Mouse (Mus musculus): ENCODE results near the gene Ifi202b. TPM values are rescaled to one million over a fixed set of nuclear protein-coding genes. Genes with fewer than 3 reads are reported as not detected.
"Not testable (repeated sequence)": the region's sequence is repeated elsewhere in the genome, so short reads cannot be mapped to it uniquely, and the experiment has no call there.

Gene Ifi202b
- not detected in 2 replicates for polyA plus RNA-seq (2015; fragmentation: Nextera tagmentation; extraction: Ambion mirVana)

DNA sequence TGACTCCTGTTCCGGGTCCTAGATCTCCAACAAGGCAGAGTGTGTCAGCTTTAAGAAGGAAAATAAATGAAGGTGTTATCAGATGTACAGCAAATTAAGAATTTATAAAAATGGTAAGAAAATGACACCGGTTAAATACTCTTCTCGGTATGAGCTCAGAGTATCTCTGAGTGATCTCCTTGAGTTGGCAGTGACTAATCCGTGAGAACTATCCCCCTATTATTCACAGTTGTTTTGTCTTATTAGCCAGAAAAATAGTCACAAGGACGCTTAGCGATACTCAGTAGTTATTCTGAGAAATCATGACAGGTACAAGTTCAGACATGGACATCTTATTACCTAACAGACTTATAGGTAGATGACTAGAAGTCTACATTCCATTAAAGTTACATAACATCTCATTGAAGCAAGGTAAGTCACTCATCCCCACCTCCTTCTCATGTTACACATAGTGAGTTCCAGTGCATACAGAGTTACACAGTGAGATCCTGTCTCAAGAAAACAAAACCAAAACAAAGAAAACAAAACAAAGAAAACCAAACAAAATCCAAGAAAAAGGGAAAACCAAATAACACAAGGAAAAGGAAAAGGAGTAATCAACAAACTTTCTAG lies at the start of gene Ifi202b:
TSS of gene Ifi202b (minus strand) at position 51 of the 612 bp plus-strand sequence.
- WGBS (ENCODE audit: insufficient replicate concordance), result 83% methylated on average over 6 of the region's 6 CpGs
- not testable (repeated sequence) for H3K36me3 ChIP-seq (replicated peaks; ENCODE audit: insufficient read depth, low read length); H3K4me1 ChIP-seq (ENCODE audit: insufficient read depth); H3K9me3 ChIP-seq (ENCODE audit: low read length); DNase-seq; H3K27me3 ChIP-seq (ENCODE audit: insufficient read depth, low read length); ATAC-seq; H3K4me3 ChIP-seq (ENCODE audit: low read depth, low read length); H3K4me2 ChIP-seq (ENCODE audit: low read depth, low read length); H3K27ac ChIP-seq (ENCODE audit: low read depth); H3K9ac ChIP-seq (replicated peaks)

DNA sequence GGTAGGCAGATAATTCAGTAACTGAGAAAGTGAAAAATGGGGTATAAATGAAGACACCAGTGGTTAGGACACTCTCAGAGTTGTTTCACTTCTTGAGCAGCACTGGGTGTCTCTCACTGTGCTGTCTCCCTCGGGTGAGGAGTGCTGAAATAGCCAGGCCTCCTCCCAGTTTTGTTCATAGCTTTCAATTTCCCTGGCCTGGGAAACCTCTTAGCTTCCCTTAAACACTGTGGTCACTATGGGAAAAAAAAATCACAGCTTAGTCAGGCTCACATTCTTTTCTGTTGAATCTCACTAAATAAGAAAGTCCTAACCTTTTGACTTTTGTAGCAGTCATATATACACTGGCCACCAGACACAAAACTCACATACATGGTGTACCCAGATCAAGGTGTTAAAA lies 49.2 kb upstream of the Ifi202b start, which contains the start of gene Ifi205:
TSS of gene Ifi205 (minus strand) at position 113 of the 400 bp plus-strand sequence.
- TF ChIP-seq EP300 (IDR thresholded peaks at IDR 0.05; ENCODE audit: low read depth) (no peak), CTCF (IDR thresholded peaks at IDR 0.05; ENCODE audit: low read depth) (no peak)

DNA sequence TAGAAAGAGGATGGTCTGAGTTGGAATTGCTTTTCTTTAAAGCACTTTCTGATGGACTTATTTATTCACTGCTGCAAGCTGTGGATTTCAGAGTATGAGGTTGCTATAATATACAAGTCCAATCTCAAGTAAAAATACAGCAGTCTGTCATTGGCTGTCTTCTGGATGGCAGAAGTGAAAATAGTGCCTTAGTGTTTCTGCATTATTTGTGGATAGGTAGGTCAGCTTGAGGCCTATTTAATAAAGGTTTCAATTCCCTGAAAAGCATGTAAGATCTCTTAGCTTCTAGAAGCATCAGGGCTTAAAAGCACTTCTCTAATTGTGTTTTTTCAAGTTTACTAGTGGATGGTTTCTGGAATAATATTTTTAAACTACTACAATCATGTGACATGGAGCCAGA lies 24.5 kb upstream of the Ifi202b start:
- not testable (repeated sequence) for H3K27ac ChIP-seq (ENCODE audit: low read depth); H3K27me3 ChIP-seq (ENCODE audit: insufficient read depth, low read length); ATAC-seq; H3K9me3 ChIP-seq (ENCODE audit: low read length); H3K4me1 ChIP-seq (ENCODE audit: insufficient read depth); H3K9ac ChIP-seq (replicated peaks); H3K36me3 ChIP-seq (replicated peaks; ENCODE audit: insufficient read depth, low read length); H3K4me2 ChIP-seq (ENCODE audit: low read depth, low read length); DNase-seq; H3K4me3 ChIP-seq (ENCODE audit: low read depth, low read length)

More for the DNA sequence above, 49.2 kb upstream of the Ifi202b start, which contains the start of gene Ifi205:
- no peak for DNase-seq
- no peaks in the 10 kb centered on the region for H3K9me3 ChIP-seq (ENCODE audit: low read length)
- WGBS (ENCODE audit: insufficient replicate concordance), result 28% methylated on average over 1 of the region's 1 CpGs
- no peaks in the 10 kb centered on the region for H3K4me1 ChIP-seq (ENCODE audit: insufficient read depth)
- no peak within 1 kb of the TSS for H3K4me3 ChIP-seq (ENCODE audit: low read depth, low read length)
- H3K27ac ChIP-seq (ENCODE audit: low read depth), result no peak within 1 kb of the TSS
- no peaks in the 10 kb centered on the region for H3K36me3 ChIP-seq (replicated peaks; ENCODE audit: insufficient read depth, low read length)
- H3K27me3 ChIP-seq (ENCODE audit: insufficient read depth, low read length), result no peaks in the 10 kb centered on the region
- ATAC-seq, result no peak
- H3K9ac ChIP-seq (replicated peaks), result no peak within 1 kb of the TSS
- no peak within 1 kb of the TSS for H3K4me2 ChIP-seq (ENCODE audit: low read depth, low read length)

DNA sequence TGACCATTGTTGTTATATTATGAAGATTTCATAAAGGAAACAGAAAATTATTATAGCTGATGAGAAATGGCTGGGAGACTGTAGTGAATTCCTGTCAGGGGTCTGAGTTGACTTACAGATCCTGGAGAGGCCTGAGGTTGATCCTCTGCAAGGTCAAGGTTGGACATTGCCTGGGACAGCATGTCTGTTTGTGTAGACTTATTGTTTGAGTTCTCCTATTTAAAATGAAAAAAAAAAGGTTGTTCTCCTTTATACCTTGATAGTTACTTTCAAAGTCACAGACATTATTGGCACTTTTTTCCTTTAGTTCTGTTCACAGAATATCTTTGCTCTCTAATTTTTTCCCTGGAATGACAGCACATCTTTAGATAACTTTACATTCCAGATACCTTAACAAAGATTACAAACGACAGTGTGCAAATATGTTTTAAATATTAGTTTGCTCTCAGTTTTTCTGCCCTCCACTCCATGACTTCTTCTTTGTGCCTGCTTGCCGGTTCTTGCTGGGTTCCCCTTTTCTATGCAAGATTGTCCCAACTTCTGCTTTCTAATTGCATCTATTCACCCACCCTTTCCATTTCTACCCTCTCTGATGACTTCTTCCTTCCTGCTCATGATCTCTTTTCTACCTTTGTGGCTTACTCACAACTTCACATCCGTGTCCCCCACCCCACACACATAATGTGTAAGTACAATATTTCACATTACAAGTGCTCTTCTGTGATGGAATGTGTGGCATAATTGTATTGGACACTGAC lies 22.0 kb upstream of the Ifi202b start:
- H3K36me3 ChIP-seq (replicated peaks; ENCODE audit: insufficient read depth, low read length); H3K4me2 ChIP-seq (ENCODE audit: low read depth, low read length); ATAC-seq; H3K4me3 ChIP-seq (ENCODE audit: low read depth, low read length); H3K4me1 ChIP-seq (ENCODE audit: insufficient read depth); H3K27ac ChIP-seq (ENCODE audit: low read depth); DNase-seq; H3K27me3 ChIP-seq (ENCODE audit: insufficient read depth, low read length); H3K9me3 ChIP-seq (ENCODE audit: low read length); H3K9ac ChIP-seq (replicated peaks): not testable (repeated sequence)
- WGBS (ENCODE audit: insufficient replicate concordance), result 27% methylated on average over 2 of the region's 3 CpGs

DNA sequence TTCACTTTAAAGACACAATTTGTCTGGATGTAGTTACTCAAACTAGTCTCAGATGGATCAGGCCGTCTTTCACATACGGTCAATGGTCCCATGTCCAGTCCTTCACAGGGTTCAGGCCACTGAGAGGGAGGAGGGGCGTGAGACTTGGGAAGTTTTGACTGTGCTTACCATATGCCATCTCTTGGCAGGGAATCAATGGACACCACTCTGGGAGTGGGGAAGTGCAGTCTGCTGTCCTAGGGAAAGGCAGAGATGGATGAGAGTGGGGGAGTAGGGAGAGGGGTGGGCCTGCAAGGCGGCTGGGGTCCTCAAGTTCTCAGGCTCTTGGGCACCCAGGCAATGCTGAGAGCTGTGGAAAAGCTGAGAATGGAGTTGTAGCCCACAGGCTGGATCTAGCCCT lies 12.5 kb upstream of the Ifi202b start:
- 75% methylated on average over 4 of the region's 4 CpGs for WGBS (ENCODE audit: insufficient replicate concordance)
- H3K4me1 ChIP-seq (ENCODE audit: insufficient read depth), result no peaks in the 10 kb centered on the region
- DNase-seq, result no peak
- no peaks in the 10 kb centered on the region for H3K27me3 ChIP-seq (ENCODE audit: insufficient read depth, low read length)
- no peaks in the 10 kb centered on the region for H3K36me3 ChIP-seq (replicated peaks; ENCODE audit: insufficient read depth, low read length)
- no peaks in the 10 kb centered on the region for H3K9me3 ChIP-seq (ENCODE audit: low read length)
- no peak for ATAC-seq
- H3K4me3 ChIP-seq (ENCODE audit: low read depth, low read length), result no peak overlapping the region
- TF ChIP-seq EP300 (IDR thresholded peaks at IDR 0.05; ENCODE audit: low read depth) (no peak), CTCF (IDR thresholded peaks at IDR 0.05; ENCODE audit: low read depth) (no peak)
- no peak overlapping the region for H3K4me2 ChIP-seq (ENCODE audit: low read depth, low read length)
- no peak overlapping the region for H3K9ac ChIP-seq (replicated peaks)
- H3K27ac ChIP-seq (ENCODE audit: low read depth), result no peak overlapping the region

DNA sequence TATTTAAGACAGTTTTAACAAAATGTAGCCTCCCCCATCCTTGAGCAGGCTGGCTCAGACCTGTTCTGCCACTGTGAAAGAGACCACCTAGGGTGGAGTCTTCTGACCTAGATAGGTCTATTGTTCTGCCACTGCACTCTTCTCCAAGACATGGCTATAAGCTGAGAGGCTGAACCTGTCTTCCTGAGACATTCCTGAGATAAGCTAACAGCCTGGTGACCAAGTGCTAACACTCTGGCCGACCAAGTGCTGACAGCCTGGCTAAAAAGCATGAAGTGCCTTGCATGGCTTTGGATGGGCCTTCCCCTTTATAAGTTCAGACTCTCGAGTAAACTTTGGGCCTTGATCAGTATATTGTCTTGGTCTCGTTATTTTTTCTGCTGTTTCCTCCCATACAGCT lies 1.5 kb downstream of the Ifi202b start:
- H3K9ac ChIP-seq (replicated peaks); H3K36me3 ChIP-seq (replicated peaks; ENCODE audit: insufficient read depth, low read length); H3K9me3 ChIP-seq (ENCODE audit: low read length); H3K27ac ChIP-seq (ENCODE audit: low read depth); H3K27me3 ChIP-seq (ENCODE audit: insufficient read depth, low read length); H3K4me1 ChIP-seq (ENCODE audit: insufficient read depth); ATAC-seq; DNase-seq; H3K4me2 ChIP-seq (ENCODE audit: low read depth, low read length); H3K4me3 ChIP-seq (ENCODE audit: low read depth, low read length): not testable (repeated sequence)
- 45% methylated on average over 3 of the region's 3 CpGs for WGBS (ENCODE audit: insufficient replicate concordance)

DNA sequence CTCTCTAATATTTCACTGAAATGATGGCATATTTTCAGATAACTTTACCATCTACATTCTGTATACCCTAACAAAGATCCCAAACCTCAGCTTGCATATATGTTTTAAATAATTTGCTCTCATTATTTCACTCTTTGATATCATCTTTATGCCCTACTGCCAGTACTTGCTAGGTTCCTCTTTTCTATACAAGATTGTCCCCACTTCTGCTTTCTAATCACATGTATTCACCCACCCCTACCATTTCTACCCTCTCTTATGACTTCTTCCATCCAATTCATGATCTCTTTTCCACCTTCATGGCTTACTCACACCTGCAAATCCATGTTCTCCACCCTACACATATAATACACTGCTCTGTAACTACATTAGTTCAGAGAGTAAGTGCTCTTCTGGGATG lies 4.9 kb downstream of the Ifi202b start:
- no peaks in the 10 kb centered on the region for H3K36me3 ChIP-seq (replicated peaks; ENCODE audit: insufficient read depth, low read length)
- no peaks in the 10 kb centered on the region for H3K9me3 ChIP-seq (ENCODE audit: low read length)
- H3K27me3 ChIP-seq (ENCODE audit: insufficient read depth, low read length), result no peaks in the 10 kb centered on the region
- TF ChIP-seq EP300 (IDR thresholded peaks at IDR 0.05; ENCODE audit: low read depth), result no peak
- no peak for TF ChIP-seq CTCF (IDR thresholded peaks at IDR 0.05; ENCODE audit: low read depth)
- no peaks in the 10 kb centered on the region for H3K4me1 ChIP-seq (ENCODE audit: insufficient read depth)
- no peak overlapping the region for H3K4me2 ChIP-seq (ENCODE audit: low read depth, low read length)
- ATAC-seq (no peak), DNase-seq (no peak)
- no peak overlapping the region for H3K27ac ChIP-seq (ENCODE audit: low read depth)
- H3K9ac ChIP-seq (replicated peaks), result no peak overlapping the region
- no peak overlapping the region for H3K4me3 ChIP-seq (ENCODE audit: low read depth, low read length)

Data from liver, postnatal 0 days (tissue).